Mouse (Mus musculus): ENCODE measurements around the gene Uvrag. TPM values are rescaled to one million over a fixed set of nuclear protein-coding genes. Genes with fewer than 3 reads are reported as not detected.

Gene Uvrag
- total and polyA plus RNA-seq, 3 experiments, result 5.9 to 22.1 (median 21.0) TPM

- no peak for TF ChIP-seq CTCF (IDR thresholded peaks at IDR 0.05)
- TF ChIP-seq EP300 (IDR thresholded peaks at IDR 0.05; ENCODE audit: insufficient read depth, low read depth, low read length), result no peak
- TF ChIP-seq POLR2A (IDR thresholded peaks at IDR 0.05; ENCODE audit: insufficient read depth, low read depth, low read length), result no peak
- no peak overlapping the region for H3K4me3 ChIP-seq
- H3K4me1 ChIP-seq (ENCODE audit: control insufficient read depth, insufficient read depth, low read length), result peaks cover 12% of the 10 kb centered on the region
- no peaks in the 10 kb centered on the region for H3K79me2 ChIP-seq (replicated peaks; ENCODE audit: control insufficient read depth, insufficient read depth, low read length)
- intact Hi-C loops (cut with DNase I), result no loop called here
- H3K9ac ChIP-seq (ENCODE audit: low read depth, low read length), result no peak overlapping the region
- H3K36me3 ChIP-seq (ENCODE audit: control insufficient read depth, insufficient read depth, low read length), result peaks cover 3% of the 10 kb centered on the region
- H3K27me3 ChIP-seq (ENCODE audit: control insufficient read depth, insufficient read depth, low read length), result no peaks in the 10 kb centered on the region
- WGBS, result 71% methylated on average over 11 of the region's 11 CpGs
- no peak for DNase-seq
- no peak overlapping the region for H3K27ac ChIP-seq
Measured at GRCm38 (mm10) chr7:99153686-99154202, 12.8 kb upstream of the Uvrag start.

GRCm38 (mm10) chr7:99152756-99153155 lies 11.8 kb upstream of the Uvrag start:
- H3K79me2 ChIP-seq (replicated peaks; ENCODE audit: control insufficient read depth, insufficient read depth, low read length), result no peaks in the 10 kb centered on the region
- WGBS, result 64% methylated on average over 8 of the region's 8 CpGs
- H3K9ac ChIP-seq (ENCODE audit: low read depth, low read length), result no peak overlapping the region
- H3K36me3 ChIP-seq (ENCODE audit: control insufficient read depth, insufficient read depth, low read length), result no peaks in the 10 kb centered on the region; the same call in 1 of the 2 replicates
- no peak overlapping the region for H3K4me3 ChIP-seq
- TF ChIP-seq POLR2A (IDR thresholded peaks at IDR 0.05; ENCODE audit: insufficient read depth, low read depth, low read length), result no peak
- TF ChIP-seq CTCF (IDR thresholded peaks at IDR 0.05), result no peak
- no peak for TF ChIP-seq EP300 (IDR thresholded peaks at IDR 0.05; ENCODE audit: insufficient read depth, low read depth, low read length)
- DNase-seq, result no peak
- intact Hi-C loops (cut with DNase I), result no loop called here
- peaks cover 5% of the 10 kb centered on the region; the same call in 1 of the 2 replicates for H3K4me1 ChIP-seq (ENCODE audit: control insufficient read depth, insufficient read depth, low read length)
- no peak overlapping the region for H3K27ac ChIP-seq
- H3K27me3 ChIP-seq (ENCODE audit: control insufficient read depth, insufficient read depth, low read length), result no peaks in the 10 kb centered on the region

GRCm38 (mm10) chr7:99151342-99151741 lies 10.4 kb upstream of the Uvrag start:
- intact Hi-C loops (cut with DNase I), result loop anchor here (1.0 kb wide), 1 partner anchor 44 kb away; no protein-coding TSS in a partner anchor
- Histone ChIP-seq H3K36me3 (ENCODE audit: control insufficient read depth, insufficient read depth, low read length) (no peaks in the 10 kb centered on the region; the same call in 1 of the 2 replicates), H3K79me2 (replicated peaks; ENCODE audit: control insufficient read depth, insufficient read depth, low read length) (no peaks in the 10 kb centered on the region), H3K27ac (no peak overlapping the region), H3K4me3 (no peak overlapping the region), H3K9ac (ENCODE audit: low read depth, low read length) (no peak overlapping the region), H3K27me3 (ENCODE audit: control insufficient read depth, insufficient read depth, low read length) (no peaks in the 10 kb centered on the region), H3K4me1 (ENCODE audit: control insufficient read depth, insufficient read depth, low read length) (peaks cover 3% of the 10 kb centered on the region; the same call in 1 of the 2 replicates)
- TF ChIP-seq CTCF (IDR thresholded peaks at IDR 0.05), result no peak; the same call in none of the 2 replicates
- peak; percentile 99 for TF ChIP-seq EP300 (IDR thresholded peaks at IDR 0.05; ENCODE audit: insufficient read depth, low read depth, low read length)
- TF ChIP-seq POLR2A (IDR thresholded peaks at IDR 0.05; ENCODE audit: insufficient read depth, low read depth, low read length), result no peak
- WGBS, result 1% methylated on average over 7 of the region's 7 CpGs
- peak; percentile 93 for DNase-seq

- DNase-seq, result no peak
- no peaks in the 10 kb centered on the region for H3K36me3 ChIP-seq (ENCODE audit: control insufficient read depth, insufficient read depth, low read length)
- TF ChIP-seq EP300 (IDR thresholded peaks at IDR 0.05; ENCODE audit: insufficient read depth, low read depth, low read length) (no peak), POLR2A (IDR thresholded peaks at IDR 0.05; ENCODE audit: insufficient read depth, low read depth, low read length) (no peak), CTCF (IDR thresholded peaks at IDR 0.05) (no peak)
- H3K9ac ChIP-seq (ENCODE audit: low read depth, low read length), result no peak overlapping the region
- 53% methylated on average over 1 of the region's 1 CpGs for WGBS
- no peak overlapping the region for H3K4me3 ChIP-seq
- intact Hi-C loops (cut with DNase I), result no loop called here
- H3K79me2 ChIP-seq (replicated peaks; ENCODE audit: control insufficient read depth, insufficient read depth, low read length), result no peaks in the 10 kb centered on the region
- no peaks in the 10 kb centered on the region for H3K27me3 ChIP-seq (ENCODE audit: control insufficient read depth, insufficient read depth, low read length)
- H3K27ac ChIP-seq, result no peak overlapping the region
- peaks cover 1% of the 10 kb centered on the region; the same call in 1 of the 2 replicates for H3K4me1 ChIP-seq (ENCODE audit: control insufficient read depth, insufficient read depth, low read length)
Measured at GRCm38 (mm10) chr7:99149017-99149416, 8.1 kb upstream of the Uvrag start.

- Histone ChIP-seq H3K9ac (ENCODE audit: low read depth, low read length) (no peak overlapping the region), H3K4me3 (no peak overlapping the region), H3K36me3 (ENCODE audit: control insufficient read depth, insufficient read depth, low read length) (no peaks in the 10 kb centered on the region), H3K4me1 (ENCODE audit: control insufficient read depth, insufficient read depth, low read length) (peaks cover 1% of the 10 kb centered on the region; the same call in 1 of the 2 replicates), H3K79me2 (replicated peaks; ENCODE audit: control insufficient read depth, insufficient read depth, low read length) (no peaks in the 10 kb centered on the region), H3K27ac (no peak overlapping the region), H3K27me3 (ENCODE audit: control insufficient read depth, insufficient read depth, low read length) (no peaks in the 10 kb centered on the region)
- 92% methylated on average over 7 of the region's 7 CpGs for WGBS
- no peak for TF ChIP-seq CTCF (IDR thresholded peaks at IDR 0.05)
- no peak for TF ChIP-seq EP300 (IDR thresholded peaks at IDR 0.05; ENCODE audit: insufficient read depth, low read depth, low read length)
- TF ChIP-seq POLR2A (IDR thresholded peaks at IDR 0.05; ENCODE audit: insufficient read depth, low read depth, low read length), result no peak
- intact Hi-C loops (cut with DNase I), result no loop called here
- no peak for DNase-seq
Measured at GRCm38 (mm10) chr7:99147494-99147893, 6.6 kb upstream of the Uvrag start.

- no peak overlapping the region for H3K4me3 ChIP-seq
- no peak for DNase-seq
- H3K4me1 ChIP-seq (ENCODE audit: control insufficient read depth, insufficient read depth, low read length), result peaks cover 1% of the 10 kb centered on the region; the same call in 1 of the 2 replicates
- 51% methylated on average over 7 of the region's 7 CpGs for WGBS
- H3K27ac ChIP-seq, result no peak overlapping the region
- no peaks in the 10 kb centered on the region for H3K79me2 ChIP-seq (replicated peaks; ENCODE audit: control insufficient read depth, insufficient read depth, low read length)
- no peak for TF ChIP-seq POLR2A (IDR thresholded peaks at IDR 0.05; ENCODE audit: insufficient read depth, low read depth, low read length)
- no peak for TF ChIP-seq EP300 (IDR thresholded peaks at IDR 0.05; ENCODE audit: insufficient read depth, low read depth, low read length)
- TF ChIP-seq CTCF (IDR thresholded peaks at IDR 0.05), result no peak
- intact Hi-C loops (cut with DNase I), result no loop called here
- H3K36me3 ChIP-seq (ENCODE audit: control insufficient read depth, insufficient read depth, low read length), result no peaks in the 10 kb centered on the region
- H3K9ac ChIP-seq (ENCODE audit: low read depth, low read length), result no peak overlapping the region
- H3K27me3 ChIP-seq (ENCODE audit: control insufficient read depth, insufficient read depth, low read length), result no peaks in the 10 kb centered on the region
Measured at GRCm38 (mm10) chr7:99146906-99147305, 6.0 kb upstream of the Uvrag start.

Measured in heart, adult 2 months (tissue).